Mouse (Mus musculus): ENCODE data around the gene Tdg.
"Not testable (repeated sequence)": the region's sequence is repeated elsewhere in the genome, so short reads cannot be mapped to it uniquely, and the experiment has no call there.

Tdg gene

DNA sequence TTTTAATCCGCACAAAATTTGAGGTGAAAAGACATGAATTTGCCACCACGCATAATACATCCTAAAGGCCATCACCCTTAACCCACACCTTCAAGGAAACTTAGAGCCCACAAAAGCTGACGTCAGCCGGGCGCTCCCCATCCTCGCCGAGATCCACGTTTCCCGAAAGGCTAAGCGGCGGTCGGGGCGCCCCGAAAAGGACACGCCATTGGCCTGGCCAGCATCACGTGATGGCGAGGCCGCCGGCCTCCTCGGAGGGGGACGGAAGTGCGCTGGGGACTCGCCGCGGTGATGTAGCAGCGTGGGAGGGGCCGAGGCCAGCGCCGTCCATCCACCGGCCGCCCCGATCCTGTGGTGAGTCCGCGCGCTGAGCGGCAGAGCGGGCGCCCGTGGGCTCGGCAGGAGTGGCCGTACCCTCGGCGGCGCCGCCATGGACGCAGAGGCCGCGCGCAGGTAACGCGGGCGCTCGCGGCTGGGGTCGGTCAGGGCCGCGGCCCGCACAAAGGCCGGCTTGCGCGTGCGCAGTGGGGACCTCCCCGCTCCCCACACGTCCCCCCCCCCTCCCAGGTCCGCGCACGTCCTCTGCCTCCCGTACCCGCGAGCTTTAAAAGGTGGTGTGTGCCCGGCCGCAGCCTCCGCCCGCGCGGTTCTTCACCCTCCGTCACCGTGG is at the start of gene Tdg:
Gene Tdg (plus strand): TSS at position 243 of the 670 bp plus-strand sequence.
- DNase-seq (ENCODE audit: low spot score in 2 of 2) = peak; percentile 91 to 92

DNA sequence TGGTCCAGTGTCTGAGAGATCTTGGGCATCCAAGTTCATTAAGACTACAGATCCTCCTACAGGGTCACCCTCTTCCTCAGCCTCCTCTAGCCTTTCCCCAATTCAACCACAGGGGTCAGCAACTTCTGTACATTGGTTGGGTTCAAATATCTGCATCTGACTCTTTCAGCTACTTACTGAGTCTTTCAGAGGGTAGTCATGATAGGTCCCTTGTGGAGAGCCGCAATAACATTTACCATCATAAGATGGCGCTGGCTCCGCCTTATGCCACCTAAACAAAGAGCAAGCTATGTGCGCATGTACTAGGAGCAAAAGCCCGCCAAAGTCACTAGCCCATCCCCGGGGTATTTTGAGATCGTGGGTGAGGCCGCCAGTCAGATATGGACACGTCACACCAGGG is 40.0 kb upstream of the Tdg start:
- DNase-seq (ENCODE audit: low spot score in 2 of 2) = not testable (repeated sequence)

DNA sequence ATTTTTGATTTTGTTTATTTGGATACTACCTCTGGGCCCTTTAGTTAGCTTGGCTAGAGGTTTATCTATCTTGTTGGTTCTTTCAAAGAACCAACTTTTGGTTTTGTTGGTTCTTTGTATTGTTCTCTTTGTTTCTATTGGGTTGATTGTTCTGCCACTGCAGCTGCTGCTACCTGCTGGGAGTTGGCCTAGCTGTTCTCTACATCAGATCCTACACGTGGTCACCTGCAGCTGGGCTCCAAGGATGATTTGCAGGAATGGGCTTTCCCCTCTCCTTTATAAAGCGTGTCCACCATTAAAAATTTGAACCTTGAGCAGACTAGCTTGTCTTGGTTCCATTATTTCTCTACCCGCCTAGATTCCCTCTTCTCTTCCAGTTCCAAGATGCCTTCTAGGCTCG is 35.2 kb upstream of the Tdg start:
- DNase-seq (ENCODE audit: low spot score in 2 of 2) = not testable (repeated sequence)

DNA sequence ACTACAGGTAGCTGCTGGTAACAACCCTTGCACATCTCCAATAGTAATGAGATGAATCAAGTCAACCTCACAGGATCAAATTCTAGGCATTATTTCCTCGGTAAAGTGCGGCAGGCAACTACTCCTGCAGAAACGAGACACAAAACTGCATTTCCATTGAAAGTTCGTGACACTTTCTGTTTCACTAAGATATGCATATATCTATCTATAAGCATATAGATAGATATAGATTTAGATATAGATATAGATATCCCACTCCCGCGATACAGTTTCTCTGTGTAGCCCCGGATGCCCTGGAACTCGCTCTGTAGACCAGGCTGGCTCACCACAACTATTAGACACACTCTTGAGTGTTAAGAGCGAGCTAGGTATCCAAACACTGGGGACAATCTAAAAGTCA is 7.4 kb upstream of the Tdg start:
- DNase-seq (ENCODE audit: low spot score in 2 of 2) = no peak

DNA sequence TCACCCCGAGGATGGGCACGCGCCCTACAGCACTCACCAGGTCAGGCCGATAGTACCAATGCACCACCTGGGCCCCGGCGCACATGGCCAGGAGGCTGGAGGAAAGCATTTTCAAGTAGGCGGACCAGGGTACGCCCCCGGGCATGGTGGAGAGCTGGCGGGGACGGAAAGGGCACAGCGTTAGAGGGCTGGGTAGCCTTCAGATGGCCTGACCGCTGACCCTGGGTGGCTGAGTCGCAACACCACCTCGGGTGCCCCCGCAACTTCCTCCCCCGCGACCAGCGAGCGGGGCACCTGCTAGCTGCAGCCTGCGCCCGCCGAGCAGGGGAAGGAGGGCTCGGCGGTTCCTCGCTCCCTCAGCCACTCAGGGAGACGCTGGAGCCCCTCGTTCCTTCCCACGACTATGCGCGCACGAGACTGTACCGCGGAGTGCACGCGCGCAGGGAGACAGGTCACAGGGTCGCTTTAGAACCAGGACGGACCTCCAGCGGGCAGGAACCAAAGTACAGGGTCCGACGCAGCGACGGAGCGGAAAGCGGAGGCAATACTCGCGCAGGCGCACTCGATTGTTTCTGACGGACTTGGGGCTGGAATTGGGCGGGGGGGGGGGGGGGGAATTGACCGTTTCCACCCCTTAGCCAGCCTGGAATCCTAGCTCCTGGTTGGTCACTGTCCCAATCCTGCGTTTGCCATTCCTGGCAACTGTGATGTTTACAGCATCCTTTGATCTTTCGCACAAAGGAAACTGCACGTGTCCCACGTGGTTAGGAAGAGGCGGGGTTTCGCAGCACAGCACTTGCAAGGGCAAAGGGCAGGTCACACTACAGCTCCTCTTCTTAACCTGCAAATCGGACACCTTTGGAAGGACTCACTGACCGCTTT is 6.7 kb upstream of the Tdg start, which contains the start of gene 1190007I07Rik:
Gene 1190007I07Rik (minus strand): TSS at position 558 of the 882 bp plus-strand sequence.
- peak; percentile 83 to 86 for DNase-seq (ENCODE audit: low spot score in 2 of 2)

DNA sequence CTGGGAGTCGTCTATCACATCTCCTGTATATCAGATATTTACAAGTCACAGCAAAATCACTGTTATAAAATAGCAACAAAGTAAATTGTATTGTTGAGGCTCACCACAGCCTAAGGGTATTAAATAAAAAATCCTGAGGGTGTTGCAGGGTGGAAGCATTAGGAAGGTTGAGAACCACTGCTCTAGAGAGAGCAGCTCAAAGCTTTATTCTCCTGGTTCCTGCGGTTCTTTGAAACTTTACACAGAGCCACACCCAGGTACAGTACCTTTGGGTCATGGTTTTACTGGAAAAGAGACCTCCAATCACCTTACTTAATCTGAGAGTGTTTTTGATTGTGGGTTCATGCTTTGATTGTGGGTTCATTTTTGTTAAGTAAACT is 6.1 kb upstream of the Tdg start:
- not testable (repeated sequence) for DNase-seq (ENCODE audit: low spot score in 2 of 2)

DNA sequence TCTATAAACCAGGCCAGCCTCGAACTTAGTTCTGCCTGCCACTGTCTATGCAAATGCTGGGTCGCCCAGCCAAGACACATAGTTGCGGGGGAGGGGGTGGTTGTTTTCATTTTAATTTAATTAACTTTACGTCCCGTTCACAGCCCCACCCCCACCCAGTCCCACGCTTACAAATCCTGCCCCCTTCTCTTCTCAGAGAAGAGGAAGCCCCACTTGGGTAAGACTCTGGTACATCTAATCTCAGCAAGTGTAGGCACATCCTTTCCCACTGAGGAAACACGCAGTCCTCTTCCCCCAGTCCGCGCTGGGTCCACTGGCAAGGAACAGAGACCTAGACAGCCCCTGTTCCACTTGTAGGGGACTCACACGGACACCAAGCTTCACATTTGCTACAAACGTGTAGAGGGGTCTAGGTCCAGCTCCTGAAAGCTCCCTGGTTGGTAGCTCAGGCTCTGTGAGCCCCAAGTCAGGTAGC is 480 bp upstream of the Tdg start:
- DNase-seq (ENCODE audit: low spot score in 2 of 2) = no peak

DNA sequence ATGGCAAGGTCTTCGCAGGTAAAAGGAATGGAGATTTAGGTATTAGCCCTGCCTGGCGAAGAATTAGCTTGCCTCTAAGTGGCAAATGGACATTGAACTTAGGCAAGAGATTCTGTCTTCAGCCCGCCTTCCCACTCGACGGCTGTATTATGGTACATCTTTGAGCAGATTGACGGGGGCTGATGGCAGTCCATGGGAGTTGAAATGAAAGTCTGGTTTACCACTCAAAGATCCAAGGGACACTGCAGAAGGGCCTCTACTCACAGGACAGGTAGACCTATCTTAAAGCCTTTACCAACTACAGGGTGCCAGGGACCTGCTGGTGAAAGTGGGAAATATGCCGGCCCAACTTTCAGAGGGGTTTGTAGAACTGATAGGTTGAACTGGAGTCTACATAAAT is 869 bp downstream of the Tdg start:
- no peak for DNase-seq (ENCODE audit: low spot score in 2 of 2)

DNA sequence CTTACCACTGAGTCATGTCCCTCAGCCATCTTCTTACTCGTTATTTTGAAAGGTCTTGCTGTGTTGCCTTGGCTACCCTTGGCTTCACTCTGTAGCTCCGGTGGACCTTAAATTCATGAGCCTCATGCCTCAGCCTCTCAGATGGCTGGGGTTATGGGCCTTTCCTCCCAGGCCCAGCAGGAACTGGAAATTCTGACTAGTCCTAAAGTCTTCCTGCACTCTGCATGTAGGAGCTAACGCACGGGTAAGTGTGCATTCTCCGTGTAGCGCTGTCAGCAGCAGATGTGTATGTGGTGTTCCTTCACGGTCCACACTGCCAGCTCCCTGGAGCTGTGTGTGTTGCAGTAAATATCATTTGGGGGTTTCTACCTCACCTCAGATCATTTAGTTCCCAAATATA is 1.5 kb downstream of the Tdg start:
- DNase-seq (ENCODE audit: low spot score in 2 of 2) = no peak

DNA sequence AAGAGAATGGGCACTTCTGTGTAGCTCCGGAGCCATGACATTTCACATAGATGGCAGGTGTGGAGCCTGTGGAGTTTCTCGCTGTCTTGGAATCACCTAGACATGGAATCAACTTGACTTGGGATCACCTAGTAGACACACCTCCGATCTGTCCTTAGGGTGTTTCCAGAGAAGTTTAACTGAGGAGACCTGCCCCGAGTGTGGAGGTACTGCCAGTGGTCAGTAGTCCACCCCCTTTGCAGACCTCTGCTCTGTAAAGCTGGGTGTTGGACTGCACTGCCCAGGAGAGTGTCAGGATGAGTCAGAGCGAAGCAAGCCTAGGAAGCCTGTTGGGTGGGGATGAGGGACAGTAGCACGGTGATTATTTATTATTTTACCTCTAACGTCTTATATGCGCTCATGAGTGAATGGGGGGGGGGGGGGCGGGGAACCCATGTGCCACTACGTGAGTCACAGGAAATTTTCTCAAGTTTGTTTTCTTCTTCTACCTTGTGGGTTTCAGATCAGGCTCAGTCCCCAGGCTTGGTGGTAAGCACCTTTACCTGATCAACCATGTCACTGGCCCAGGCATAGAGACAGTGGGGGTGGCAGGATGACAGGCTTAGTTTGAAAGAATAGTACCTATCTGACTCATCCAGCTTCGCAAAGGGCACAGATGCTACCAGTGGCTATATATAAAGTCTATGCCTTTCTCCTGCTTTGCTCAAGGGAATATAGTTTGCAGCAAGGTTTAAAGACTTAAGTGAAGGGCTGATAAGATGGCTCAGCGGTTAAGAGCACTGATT is 3.1 kb downstream of the Tdg start:
- DNase-seq (ENCODE audit: low spot score in 2 of 2) = no peak

DNA sequence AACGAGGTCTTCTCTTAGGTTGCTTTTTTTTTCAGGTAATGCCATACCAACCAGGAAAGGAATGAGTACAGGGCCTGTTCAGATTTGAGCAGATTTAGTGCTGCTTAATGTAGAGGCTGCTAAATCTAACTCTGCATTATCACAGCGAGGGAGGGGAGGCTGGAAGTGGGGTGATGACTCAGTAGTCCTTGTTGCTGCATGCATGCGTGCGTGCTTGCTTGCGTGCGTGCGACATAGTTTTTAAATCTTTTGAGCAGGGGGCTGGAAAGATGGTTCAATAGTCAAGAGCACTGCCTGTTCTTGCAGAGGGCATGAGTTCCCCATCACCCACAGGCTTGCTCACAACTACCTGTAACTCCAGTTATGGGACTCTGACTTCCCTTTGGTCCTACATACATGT is 4.7 kb downstream of the Tdg start:
- DNase-seq (ENCODE audit: low spot score in 2 of 2) = no peak

DNA sequence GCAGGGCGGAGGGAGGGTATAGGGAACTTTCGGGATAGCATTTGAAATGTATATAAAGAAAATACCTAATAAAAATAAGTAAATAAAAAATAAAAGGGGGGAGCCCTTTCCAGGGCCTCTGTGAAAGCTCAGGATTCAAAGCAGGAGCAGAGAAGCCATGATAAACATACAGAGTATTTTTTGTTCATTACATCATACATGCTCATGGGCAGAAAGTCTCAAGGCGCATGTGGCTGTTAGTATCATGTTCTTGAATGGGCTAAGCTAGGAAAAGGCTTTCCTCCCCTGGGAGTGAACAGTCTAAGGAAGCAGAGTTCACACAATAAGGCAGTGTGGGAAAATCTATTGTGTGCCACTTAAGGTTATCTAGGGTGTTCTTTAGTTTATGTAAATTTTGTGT is 6.7 kb downstream of the Tdg start:
- DNase-seq (ENCODE audit: low spot score in 2 of 2) = no peak

DNA sequence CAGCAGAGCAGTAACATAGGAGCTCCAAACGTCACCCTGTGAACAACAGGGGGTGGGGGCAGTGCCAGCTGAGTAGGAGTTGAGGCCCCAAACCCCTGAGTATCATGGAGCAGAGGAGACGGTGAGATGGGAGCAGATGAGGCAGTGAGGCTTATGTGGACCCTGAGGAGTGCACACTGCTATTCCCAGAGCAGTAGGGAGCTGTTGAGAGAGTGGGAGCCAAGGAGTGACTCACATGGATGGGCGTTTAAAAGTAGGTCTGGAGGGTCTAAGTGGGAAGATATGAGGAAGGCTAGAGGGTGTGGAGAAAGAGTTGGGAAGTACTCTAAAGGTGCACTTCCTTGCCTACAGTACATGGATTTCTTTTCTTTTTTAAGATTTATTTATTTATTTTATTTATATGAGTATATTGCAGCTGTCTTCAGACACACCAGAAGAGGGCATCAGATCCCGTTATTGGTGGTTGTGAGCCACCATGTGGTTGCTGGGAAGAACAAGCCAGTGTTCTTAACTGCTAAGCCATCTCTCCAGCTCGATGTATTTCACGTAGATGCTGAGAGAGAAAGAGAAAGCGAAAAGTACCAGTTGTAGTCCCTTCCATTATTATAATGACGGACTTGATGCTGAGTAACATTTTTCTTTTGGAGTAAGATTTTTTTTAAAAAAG is 9.5 kb downstream of the Tdg start:
- no peak for DNase-seq (ENCODE audit: low spot score in 2 of 2)

DNA sequence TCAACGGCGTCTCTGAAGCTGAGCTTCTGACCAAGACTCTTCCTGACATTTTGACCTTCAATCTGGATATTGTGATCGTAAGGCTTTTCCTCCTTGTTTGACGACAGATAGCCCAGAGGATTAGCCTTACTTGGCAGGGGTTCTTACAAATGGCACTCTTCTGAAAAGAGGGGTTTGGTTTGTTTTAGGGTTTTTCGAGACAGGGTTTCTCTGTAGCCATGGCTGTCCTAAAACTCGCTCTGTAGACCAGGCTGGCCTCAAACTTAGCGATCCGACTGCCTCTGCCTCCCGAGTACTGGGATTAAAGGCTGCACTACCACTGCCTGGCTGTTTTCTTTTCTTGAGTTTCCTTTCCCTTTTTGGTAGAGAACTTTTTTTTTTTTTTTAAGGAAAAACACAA is 11.9 kb downstream of the Tdg start:
- no peak for DNase-seq (ENCODE audit: low spot score in 2 of 2)

DNA sequence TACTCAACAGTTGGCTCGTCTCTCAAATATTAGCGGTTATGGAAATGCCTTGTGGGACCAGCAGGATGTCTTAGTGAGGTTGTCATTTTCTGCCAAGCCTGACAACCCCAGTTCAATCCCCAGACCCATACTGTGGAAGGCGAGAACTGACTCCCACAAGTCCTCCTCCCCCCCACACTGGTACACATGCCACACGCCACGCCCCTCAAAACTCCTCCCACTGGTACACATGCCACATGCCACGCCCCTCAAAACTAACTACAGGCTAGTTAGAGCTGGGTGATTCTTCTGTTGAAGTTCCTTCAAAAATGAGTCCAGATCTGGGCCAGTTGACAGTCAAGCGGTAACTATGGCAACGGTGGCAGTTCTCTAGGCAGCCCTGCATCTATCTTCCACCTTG is 16.5 kb downstream of the Tdg start:
- no peak for DNase-seq (ENCODE audit: low spot score in 2 of 2)

DNA sequence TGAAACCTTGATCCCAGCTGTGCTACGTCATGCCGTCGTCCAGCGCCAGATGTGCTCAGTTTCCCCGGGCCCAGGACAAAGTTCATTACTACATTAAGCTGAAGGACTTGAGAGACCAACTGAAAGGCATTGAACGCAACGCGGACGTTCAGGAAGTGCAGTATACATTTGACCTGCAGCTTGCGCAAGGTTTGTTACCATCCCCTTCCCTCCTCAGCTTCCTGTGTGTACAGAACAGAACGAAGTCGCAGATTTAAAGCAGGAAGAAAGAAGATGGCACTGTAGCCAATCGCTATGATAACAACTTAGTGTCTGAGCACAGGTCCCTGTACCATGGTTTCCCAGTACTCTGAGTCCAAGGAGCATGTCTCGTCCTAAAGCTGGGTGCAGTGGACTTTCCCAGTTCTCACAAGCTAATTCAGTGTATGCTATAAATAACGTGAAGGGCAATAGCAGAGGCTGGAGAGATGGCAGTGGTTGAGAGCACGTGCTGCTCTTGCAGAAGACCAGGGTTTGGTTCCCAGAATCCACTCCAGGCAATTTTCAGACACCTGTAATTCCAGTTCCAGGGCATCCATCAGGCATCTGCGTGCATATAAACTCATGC is 17.7 kb downstream of the Tdg start:
- DNase-seq (ENCODE audit: low spot score in 2 of 2) = no peak

DNA sequence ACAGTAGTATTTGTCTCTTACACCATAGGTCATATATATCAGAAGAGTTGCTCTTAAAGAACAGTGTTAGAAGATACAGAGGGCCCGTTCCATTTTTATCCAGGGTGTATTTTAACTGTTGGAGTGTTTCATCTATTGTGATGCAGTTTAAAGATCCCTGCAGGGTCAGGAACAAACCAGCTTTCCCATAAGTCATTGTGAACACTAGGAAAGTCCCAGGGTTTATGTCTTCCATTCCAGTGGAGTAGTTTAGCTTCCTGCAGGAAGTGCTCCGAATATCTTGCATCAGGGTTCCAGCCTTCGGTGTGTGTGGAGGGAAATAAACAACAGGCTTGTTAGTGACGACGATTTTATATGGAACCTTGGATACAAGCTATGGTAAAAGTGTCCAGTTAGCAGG is 21.6 kb downstream of the Tdg start:
- no peak for DNase-seq (ENCODE audit: low spot score in 2 of 2)

DNA sequence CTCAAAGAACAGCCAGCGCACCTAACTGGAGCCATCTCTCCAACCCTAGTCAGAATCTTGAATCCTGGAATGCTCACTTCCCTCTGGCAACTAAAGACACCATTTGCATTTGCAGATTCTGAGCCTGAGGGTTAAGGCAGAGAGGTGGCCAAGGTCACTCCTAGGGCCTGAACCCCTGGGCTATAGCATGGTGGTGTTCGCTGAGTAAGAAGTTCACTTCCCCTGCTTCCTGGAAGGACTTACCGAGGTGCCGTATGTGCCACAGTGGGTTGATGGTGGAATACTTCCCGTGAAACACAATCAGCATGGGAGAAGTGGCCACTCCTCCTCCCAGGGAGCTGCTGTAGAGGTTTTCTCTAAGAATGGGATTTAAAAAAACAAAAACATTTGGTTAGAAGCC is 23.0 kb downstream of the Tdg start:
- DNase-seq (ENCODE audit: low spot score in 2 of 2) = no peak

DNA sequence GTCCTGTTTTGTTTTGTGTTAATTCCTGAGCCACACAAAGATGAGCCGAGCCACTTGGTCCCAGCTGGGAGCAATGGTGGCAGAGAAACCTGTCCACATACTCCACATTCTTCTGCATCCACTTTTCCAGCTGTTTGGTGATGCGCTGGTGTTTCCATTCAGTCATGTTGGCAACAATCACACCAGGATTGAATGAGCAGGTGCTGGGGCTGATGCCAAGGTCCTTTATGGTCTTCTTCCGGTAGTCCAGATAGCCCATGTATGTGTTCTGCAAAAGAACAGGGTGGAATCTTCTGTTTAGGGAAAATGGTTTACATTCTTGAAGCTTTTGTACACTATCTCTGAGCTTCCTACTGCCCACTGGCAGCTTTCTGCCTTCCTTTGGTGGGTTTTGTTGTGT is 25.0 kb downstream of the Tdg start:
- DNase-seq (ENCODE audit: low spot score in 2 of 2) = no peak

DNA sequence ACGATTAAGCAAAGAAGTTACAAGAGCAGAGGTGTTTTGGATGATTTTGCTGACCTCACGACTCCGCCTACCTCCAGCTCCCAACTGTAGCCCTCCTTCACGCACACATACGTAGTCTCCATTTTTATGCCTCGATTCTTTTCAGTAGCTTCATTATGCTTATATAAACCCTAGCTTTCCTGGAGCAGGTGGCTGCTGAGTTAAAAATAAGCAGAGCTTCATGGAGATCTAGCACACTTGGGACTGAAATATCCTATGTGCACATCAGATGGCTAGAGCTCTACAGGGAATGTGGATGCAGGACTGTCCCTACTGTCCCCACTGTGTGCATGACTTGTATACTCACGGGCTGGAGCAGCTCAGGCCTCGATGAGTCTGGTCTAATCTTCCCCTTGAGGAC is 32.2 kb downstream of the Tdg start:
- DNase-seq (ENCODE audit: low spot score in 2 of 2) = no peak

DNA sequence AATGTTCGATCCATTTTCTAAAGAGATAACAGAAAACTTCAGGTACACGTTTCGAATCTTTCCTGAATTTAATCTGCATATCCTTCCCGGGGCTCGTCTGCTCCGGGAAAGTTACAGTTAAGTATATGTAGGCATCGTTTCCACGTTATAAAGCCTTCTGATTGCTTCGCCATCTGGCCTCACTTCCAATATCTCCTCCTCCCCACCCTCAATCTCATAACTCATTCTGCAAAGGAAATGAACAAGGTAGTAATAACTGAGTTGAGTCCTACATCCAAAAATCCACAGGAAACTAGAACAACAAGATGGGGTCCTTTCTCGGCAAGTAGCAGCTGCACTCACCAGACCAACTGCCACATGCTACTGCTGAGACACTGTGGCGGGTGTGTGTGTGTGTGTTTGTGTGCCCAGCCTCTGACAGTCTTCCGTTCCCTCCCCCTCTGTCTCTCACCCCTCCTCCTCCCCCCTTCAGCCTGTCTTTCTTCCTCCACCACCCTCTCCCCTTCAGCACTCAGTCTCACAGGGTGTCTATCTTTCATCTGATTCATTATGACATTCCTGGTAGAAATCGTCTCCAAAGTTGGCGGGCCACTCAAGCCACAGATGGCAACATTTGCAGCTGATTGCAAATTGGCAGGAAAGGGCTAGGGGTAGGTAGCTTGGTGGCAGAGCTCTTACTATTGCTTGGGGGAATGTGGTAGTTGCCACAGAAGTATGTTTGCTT is 32.8 kb downstream of the Tdg start:
- DNase-seq (ENCODE audit: low spot score in 2 of 2) = no peak
